Mouse (Mus musculus) CH12.LX (cell line): ENCODE results near the gene Nek11. TPM values are rescaled to one million over a fixed set of nuclear protein-coding genes. Genes with fewer than 3 reads are reported as not detected.

ENCODE experiments used
- DNase-seq: peaks from one replicate; pipeline ENCODE4 v3.0.0-alpha.2; 2013; ENCODE audit errors: extremely low read depth
- H3K27ac ChIP-seq: 2 replicates; pipeline ENCODE4 v1.5.1; 2012; ENCODE audit warnings: low read depth, mild to moderate bottlenecking, control low read depth, moderate library complexity; ENCODE audit not compliant: insufficient read depth
- H3K27me3 ChIP-seq: replicated peaks from 2 replicates; pipeline ENCODE3; 2012; ENCODE audit warnings: inconsistent platforms
- H3K36me3 ChIP-seq, 2 experiments: replicated peaks in 1 of 2; 2 replicates each; pipeline versions ENCODE3 to v1.6.1; 2012; ENCODE audit warnings: inconsistent platforms in 1 of 2, low read length in 1 of 2, mild to moderate bottlenecking in 1 of 2, mixed read lengths in 1 of 2, moderate library complexity in 1 of 2; ENCODE audit not compliant: control insufficient read depth in 1 of 2, insufficient read depth in 1 of 2
- H3K4me1 ChIP-seq, 2 experiments: 2 replicates each; pipeline ENCODE4 v1.6.1; 2012; ENCODE audit warnings: inconsistent platforms in 1 of 2, moderate library complexity in 1 of 2; ENCODE audit not compliant: insufficient read depth in 2 of 2, control insufficient read depth in 1 of 2
- H3K4me2 ChIP-seq: 2 replicates; pipeline ENCODE4 v1.6.1; 2012; ENCODE audit warnings: low read depth, mild to moderate bottlenecking, control low read depth; ENCODE audit not compliant: poor library complexity, insufficient read depth, severe bottlenecking
- H3K4me3 ChIP-seq, 3 experiments: fragments of 150-350 bp in 1 of 3; sonication (generic) in 1 of 3; replicated peaks in 1 of 3; 2 replicates each; pipeline versions ENCODE3 to v1.5.1; 2011 to 2012; ENCODE audit warnings: low read depth in 2 of 3, low read length in 2 of 3, mild to moderate bottlenecking in 2 of 3, moderate library complexity in 2 of 3, control low read depth in 1 of 3, improper control_type of control experiment in 1 of 3, inconsistent platforms in 1 of 3, mixed read lengths in 1 of 3; ENCODE audit not compliant: poor library complexity in 1 of 3
- H3K79me2 ChIP-seq: replicated peaks from 2 replicates; pipeline ENCODE4 v1.6.1; 2012; ENCODE audit warnings: mild to moderate bottlenecking, moderate library complexity; ENCODE audit not compliant: control insufficient read depth, poor library complexity, insufficient read depth, severe bottlenecking; ENCODE audit errors: extremely low read depth
- H3K9ac ChIP-seq: 2 replicates; pipeline ENCODE4 v1.6.1; 2012; ENCODE audit warnings: low read depth, mild to moderate bottlenecking, control low read depth, moderate library complexity; ENCODE audit not compliant: insufficient read depth
- H3K9me3 ChIP-seq: replicated peaks from 2 replicates; pipeline ENCODE3; 2012; ENCODE audit warnings: low read length, inconsistent platforms, mixed read lengths
- BHLHE40 ChIP-seq: IDR thresholded peaks from 2 replicates; pipeline ENCODE4 v1.6.1; 2011; ENCODE audit warnings: mild to moderate bottlenecking, low read depth, low read length, improper control_type of control experiment
- CTCF ChIP-seq, 2 experiments: IDR thresholded peaks in 1 of 2; conservative IDR thresholded peaks in 1 of 2; 2 replicates each; pipeline ENCODE4 v1.5.1; 2011 to 2012; ENCODE audit warnings: low read depth in 2 of 2, low read length in 2 of 2, improper control_type of control experiment in 1 of 2, inconsistent platforms in 1 of 2, mild to moderate bottlenecking in 1 of 2, moderate library complexity in 1 of 2
- ETS1 ChIP-seq: conservative IDR thresholded peaks from 2 replicates; pipeline ENCODE4 v1.6.1; 2012; ENCODE audit warnings: low read depth, mild to moderate bottlenecking, inconsistent platforms, low read length, improper control_type of control experiment, moderate library complexity
- HCFC1 ChIP-seq: IDR thresholded peaks from 2 replicates; pipeline ENCODE4 v1.6.1; 2012; ENCODE audit warnings: low read depth, mild to moderate bottlenecking, inconsistent platforms, low read length, improper control_type of control experiment
- JUN ChIP-seq: IDR thresholded peaks from 2 replicates; pipeline ENCODE4 v1.6.1; 2011; ENCODE audit warnings: low read depth, mild to moderate bottlenecking, low read length, improper control_type of control experiment, moderate library complexity; ENCODE audit not compliant: insufficient read depth
- KAT2A ChIP-seq: IDR thresholded peaks from 2 replicates; pipeline ENCODE4 v1.6.1; 2012; ENCODE audit warnings: low read length, improper control_type of control experiment, inconsistent platforms; ENCODE audit not compliant: insufficient replicate concordance
- MAFK ChIP-seq: IDR thresholded peaks from 2 replicates; pipeline ENCODE4 v1.6.1; 2011; ENCODE audit warnings: low read length, improper control_type of control experiment; ENCODE audit not compliant: insufficient replicate concordance
- MAZ ChIP-seq: IDR thresholded peaks from 2 replicates; pipeline ENCODE4 v1.6.1; 2012; ENCODE audit warnings: low read depth, mild to moderate bottlenecking, inconsistent platforms, low read length, improper control_type of control experiment, moderate library complexity
- MEF2A ChIP-seq: IDR thresholded peaks from 2 replicates; pipeline ENCODE4 v1.6.1; 2014; ENCODE audit warnings: low read depth, mild to moderate bottlenecking, inconsistent platforms, low read length, improper control_type of control experiment, borderline replicate concordance
- NRF1 ChIP-seq: IDR thresholded peaks from 2 replicates; pipeline ENCODE4 v1.6.1; 2014; ENCODE audit warnings: low read depth, mild to moderate bottlenecking, inconsistent platforms, low read length, improper control_type of control experiment, moderate library complexity
- POLR2A ChIP-seq: IDR thresholded peaks from 2 replicates; pipeline ENCODE4 v1.6.1; 2011; ENCODE audit warnings: low read depth, mild to moderate bottlenecking, improper control_type of control experiment, low read length
- RAD21 ChIP-seq: IDR thresholded peaks from 2 replicates; pipeline ENCODE4 v1.6.1; 2011; ENCODE audit warnings: low read depth, mild to moderate bottlenecking, low read length, improper control_type of control experiment, moderate library complexity
- SMC3 ChIP-seq: IDR thresholded peaks from 2 replicates; pipeline ENCODE4 v1.6.1; 2011; ENCODE audit warnings: low read depth, low read length, improper control_type of control experiment
- dilution Hi-C: fragments of 300-500 bp; cut with MboI; formaldehyde crosslinking; loops from 2 replicates; pipeline ENCODE4 v1.14.3; 2020; ENCODE audit warnings: low sequenced_read_pairs; ENCODE audit not compliant: extremely low pct_unique_long_range_greater_than_20kb, extremely low pct_ligation_motif_present
- in situ Hi-C: fragments of 300-500 bp; cut with MboI; formaldehyde crosslinking; loops from 3 replicates; pipeline ENCODE4 v1.14.3; 2019; ENCODE audit warnings: low sequenced_read_pairs, low pct_ligation_motif_present, low pct_unique_long_range_greater_than_20kb, mixed read lengths
- polyA plus RNA-seq: library from polyadenylated mRNA; unstranded; fragments of >175 nt; gene quantifications from 2 replicates; pipeline ENCODE4 v1.2.1, GENCODE M21; 2012; ENCODE audit warnings: low read depth; ENCODE audit not compliant: insufficient read length
- total RNA-seq, 2 experiments: library from RNA; depleted of rRNA; stranded (reverse); fragments of 300-350 nt in 1 of 2; fragments of >200 nt in 1 of 2; gene quantifications; 2 replicates each; pipeline ENCODE4 v1.2.3; 2012 to 2014

Gene Nek11
- total and polyA plus RNA-seq, 3 experiments: 0.17 to 0.32 TPM; not detected in 1

DNA sequence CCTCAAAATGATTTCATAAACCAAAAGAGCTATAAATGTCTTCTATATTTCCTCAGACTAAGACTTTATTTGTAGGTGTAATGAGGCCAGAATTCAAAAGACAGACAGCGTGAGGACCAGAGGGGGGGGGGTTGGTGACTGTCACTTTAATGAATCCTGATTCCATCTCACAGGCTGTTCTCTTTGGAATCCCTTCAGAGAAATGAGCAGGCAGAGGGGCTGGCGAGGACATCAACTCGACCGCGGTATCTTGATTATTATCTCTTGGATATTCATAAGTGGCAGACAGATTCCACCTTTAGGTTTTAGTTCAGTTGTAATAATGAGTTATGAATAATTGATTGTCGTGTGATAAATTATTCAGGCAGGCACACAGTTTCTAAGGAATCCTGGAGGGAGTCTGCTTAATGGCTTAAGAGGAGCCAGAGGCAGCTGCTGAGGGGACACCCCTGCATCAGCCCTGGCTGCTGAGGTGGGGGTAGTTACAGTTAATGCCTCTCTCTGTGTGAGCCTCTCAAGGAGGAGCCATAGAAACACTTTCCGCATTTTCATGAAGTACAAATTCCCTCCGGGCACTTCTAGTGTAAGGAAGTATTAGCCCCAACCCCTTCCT, 15.7 kb downstream of the Nek11 start:
- Histone ChIP-seq H3K9me3 (no peaks in the 10 kb centered on the region), H3K27me3 (no peaks in the 10 kb centered on the region)
- TF ChIP-seq ETS1 (no peak), NRF1 (no peak), MAFK (no peak), POLR2A (no peak), HCFC1 (no peak), BHLHE40 (no peak), MAZ (no peak)

DNA sequence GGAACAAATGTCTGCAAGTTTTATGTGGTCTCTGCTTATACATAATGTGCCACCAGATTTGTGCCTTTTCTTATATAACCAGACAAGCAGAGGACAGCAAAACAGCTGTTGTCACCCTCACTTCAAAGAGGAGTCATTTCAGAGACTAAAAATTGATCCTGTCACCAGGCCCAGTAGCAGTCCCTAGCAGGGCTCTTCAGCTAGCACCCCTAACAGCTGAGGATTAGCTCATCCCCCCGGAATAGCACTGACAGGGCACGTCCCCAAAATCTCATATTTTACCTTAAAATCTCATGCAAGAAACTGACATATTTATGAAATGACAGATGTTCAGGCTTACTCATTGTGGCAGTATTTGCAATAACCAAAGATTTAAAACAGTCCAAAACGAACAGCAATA, 17.7 kb downstream of the Nek11 start:
- Histone ChIP-seq H3K79me2 (no peaks in the 10 kb centered on the region), H3K4me2 (no peak overlapping the region), H3K9ac (no peak overlapping the region), H3K27ac (no peak overlapping the region), H3K4me1 (peaks cover 0 to 2% of the 10 kb centered on the region in 2 experiments; a peak in 1 of 4 replicates), H3K9me3 (no peaks in the 10 kb centered on the region), H3K36me3 (no peaks in the 10 kb centered on the region), H3K4me3 (no peak overlapping the region), H3K27me3 (no peaks in the 10 kb centered on the region)
- no peak for DNase-seq
- in situ Hi-C loops (loop anchor here (25.0 kb wide), 2 partner anchors 240 to 315 kb away; partner anchors contain the start of genes 1700080E11Rik, Mrpl3 and Nudt16), dilution Hi-C loops (no loop called here)
- TF ChIP-seq MEF2A (0 out of 2 replicates have a peak, but pooled peaks have one; percentile 27), JUN (no peak)

More for the DNA sequence above, 15.7 kb downstream of the Nek11 start:
- H3K9ac ChIP-seq: no peak overlapping the region
- H3K4me1 ChIP-seq: peaks cover 5 to 6% of the 10 kb centered on the region in 2 experiments
- H3K36me3 ChIP-seq: no peaks in the 10 kb centered on the region
- no peak for DNase-seq
- H3K4me3 ChIP-seq: no peak overlapping the region
- no peak overlapping the region for H3K27ac ChIP-seq
- no peaks in the 10 kb centered on the region for H3K79me2 ChIP-seq
- in situ Hi-C loops: loop anchor here (25.0 kb wide), 2 partner anchors 242 to 317 kb away; partner anchors contain the start of genes 1700080E11Rik, Mrpl3 and Nudt16
- H3K4me2 ChIP-seq: no peak overlapping the region
- dilution Hi-C loops: no loop called here

DNA sequence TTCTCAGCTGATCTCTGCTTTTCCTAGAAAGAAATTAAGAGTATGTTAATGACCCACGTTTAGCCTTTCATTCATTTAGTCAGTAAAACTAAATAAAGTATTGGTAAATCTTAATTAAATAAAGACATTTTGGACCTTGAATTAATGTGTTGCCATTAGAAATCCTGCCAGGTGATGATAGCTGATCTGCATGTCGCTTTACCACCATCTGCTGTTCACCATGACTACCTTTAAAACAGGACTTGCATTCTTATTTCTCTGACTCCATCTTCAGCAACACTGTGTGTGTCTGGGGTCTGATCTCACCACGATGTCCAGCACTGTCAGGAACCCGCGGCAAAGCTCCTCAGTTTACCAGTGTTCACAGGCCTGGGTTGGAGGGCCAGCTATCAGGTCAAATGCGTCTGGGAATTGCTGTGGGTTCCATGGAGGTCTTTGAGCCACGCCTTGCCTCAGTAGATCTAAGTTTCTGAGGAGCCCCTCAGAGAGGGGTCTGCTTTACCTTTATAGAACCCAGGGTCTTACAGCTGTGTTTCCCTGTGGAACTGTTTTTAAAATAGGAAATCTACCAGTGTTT, 18.3 kb downstream of the Nek11 start:
- Histone ChIP-seq H3K4me1 (peaks cover 0 to 2% of the 10 kb centered on the region in 2 experiments; a peak in 1 of 4 replicates), H3K9me3 (no peaks in the 10 kb centered on the region), H3K4me3 (no peak overlapping the region), H3K4me2 (no peak overlapping the region), H3K79me2 (no peaks in the 10 kb centered on the region), H3K36me3 (no peaks in the 10 kb centered on the region), H3K27ac (no peak overlapping the region), H3K9ac (no peak overlapping the region), H3K27me3 (no peaks in the 10 kb centered on the region)
- TF ChIP-seq SMC3: peak; percentile 67
- TF ChIP-seq KAT2A: no peak
- peak in 1 of 2 experiments; percentile 66; a peak in 2 of 4 replicates for TF ChIP-seq CTCF (conservative IDR thresholded peaks at IDR 0.05 in 1 of 2, IDR thresholded peaks at IDR 0.05 in 1 of 2; ENCODE audit: low read depth in 2 of 2, low read length in 2 of 2)
- peak; percentile 80 for TF ChIP-seq RAD21
- DNase-seq: no peak
- dilution Hi-C loops (no loop called here), in situ Hi-C loops (loop anchor here (25.0 kb wide), 2 partner anchors 240 to 315 kb away; partner anchors contain the start of genes 1700080E11Rik, Mrpl3 and Nudt16)
